Mouse (Mus musculus) liver, embryonic 13.5 days (tissue): Measurements from ENCODE around the gene Cxcl17. TPM values are rescaled to one million over a fixed set of nuclear protein-coding genes. Genes with fewer than 3 reads are reported as not detected.

Experiments
- ATAC-seq: fragments of 200-750 bp; cut with Nextera tagmentation; 2 replicates; pipeline ENCODE4 v1.8.0; 2017; ENCODE audit warnings: low read depth, mild to moderate bottlenecking, moderate number of reproducible peaks, moderate library complexity
- DNase-seq: peaks from one replicate; pipeline ENCODE4 v3.0.0; 2022
- H3K27ac ChIP-seq: fragments of 300-500 bp; sonication (generic); 2 replicates; pipeline ENCODE4 v1.5.1; 2015; ENCODE audit warnings: moderate library complexity, mild to moderate bottlenecking, inconsistent platforms
- H3K27me3 ChIP-seq: fragments of 300-500 bp; sonication (generic); 2 replicates; pipeline ENCODE4 v1.6.1; 2015; ENCODE audit warnings: mild to moderate bottlenecking, inconsistent platforms
- H3K36me3 ChIP-seq: fragments of 300-500 bp; sonication (generic); 2 replicates; pipeline ENCODE4 v1.6.1; 2015; ENCODE audit warnings: mild to moderate bottlenecking, inconsistent platforms
- H3K4me1 ChIP-seq: fragments of 300-500 bp; sonication (generic); replicated peaks from 2 replicates; pipeline ENCODE4 v1.6.1; 2015; ENCODE audit warnings: inconsistent platforms
- H3K4me2 ChIP-seq: fragments of 300-500 bp; sonication (generic); 2 replicates; pipeline ENCODE4 v1.6.1; 2015; ENCODE audit warnings: inconsistent platforms, mild to moderate bottlenecking, moderate library complexity
- H3K4me3 ChIP-seq: fragments of 300-500 bp; sonication (generic); replicated peaks from 2 replicates; pipeline ENCODE4 v1.5.1; 2015; ENCODE audit warnings: mild to moderate bottlenecking, inconsistent platforms
- H3K9ac ChIP-seq: fragments of 300-500 bp; sonication (generic); 2 replicates; pipeline ENCODE4 v1.6.1; 2015; ENCODE audit warnings: mild to moderate bottlenecking, inconsistent platforms
- H3K9me3 ChIP-seq: fragments of 300-500 bp; sonication (generic); replicated peaks from 2 replicates; pipeline ENCODE4 v1.6.1; 2016; ENCODE audit warnings: inconsistent platforms
- WGBS: fragments of 180-500 bp; shearing (Covaris S2); methylation state at CpG from one replicate; pipeline ENCODE4 v1.1.7; 2015; ENCODE audit not compliant: insufficient replicate concordance; 5-methylcytosine and 5-hydroxymethylcytosine counted together
- polyA plus RNA-seq: library from polyadenylated mRNA; unstranded; fragments of >200 nt; fragmentation: Nextera tagmentation; extraction: Ambion mirVana; gene quantifications from 2 replicates; pipeline ENCODE4 v1.2.1, GENCODE M21; 2015

The Cxcl17 gene
- polyA plus RNA-seq, 1 experiment from 2014 or later = not detected

- Histone ChIP-seq H3K9ac (no peak overlapping the region), H3K9me3 (no peaks in the 10 kb centered on the region), H3K36me3 (no peaks in the 10 kb centered on the region), H3K4me1 (no peaks in the 10 kb centered on the region), H3K4me2 (no peak overlapping the region), H3K4me3 (no peak overlapping the region), H3K27me3 (peaks cover 14% of the 10 kb centered on the region; the same call in 1 of the 2 replicates), H3K27ac (no peak overlapping the region)
- ATAC-seq = no peak
- no peak for DNase-seq
- WGBS = 67% methylated on average over 16 of the region's 16 CpGs
These were observed 9.7 kb upstream of the Cxcl17 start for GRCm38 (mm10) chr7:25422286-25422841.

GRCm38 (mm10) chr7:25419943-25420342 is 7.3 kb upstream of the Cxcl17 start:
- H3K36me3 ChIP-seq = no peaks in the 10 kb centered on the region
- no peak overlapping the region for H3K4me3 ChIP-seq
- 0 out of 2 replicates have a peak, but pooled peaks cover 3% of the 10 kb centered on the region for H3K4me1 ChIP-seq
- 64% methylated on average over 4 of the region's 4 CpGs for WGBS
- H3K27ac ChIP-seq = no peak overlapping the region
- no peak overlapping the region for H3K4me2 ChIP-seq
- H3K9me3 ChIP-seq = no peaks in the 10 kb centered on the region
- DNase-seq (no peak), ATAC-seq (no peak)
- H3K27me3 ChIP-seq = peaks cover 14% of the 10 kb centered on the region; the same call in 1 of the 2 replicates
- H3K9ac ChIP-seq = no peak overlapping the region

- DNase-seq = no peak
- H3K4me2 ChIP-seq = no peak overlapping the region
- no peak overlapping the region for H3K27ac ChIP-seq
- no peaks in the 10 kb centered on the region for H3K36me3 ChIP-seq
- no peak overlapping the region for H3K9ac ChIP-seq
- 0 out of 2 replicates have a peak, but pooled peaks cover 3% of the 10 kb centered on the region for H3K4me1 ChIP-seq
- H3K9me3 ChIP-seq = no peaks in the 10 kb centered on the region
- no peak for ATAC-seq
- H3K27me3 ChIP-seq = peaks cover 14% of the 10 kb centered on the region; the same call in 1 of the 2 replicates
- no peak overlapping the region for H3K4me3 ChIP-seq
- WGBS = 77% methylated on average over 8 of the region's 8 CpGs
These were observed 6.8 kb upstream of the Cxcl17 start for GRCm38 (mm10) chr7:25419536-25419935.

- Histone ChIP-seq H3K9me3 (no peaks in the 10 kb centered on the region), H3K27me3 (peaks cover 10% of the 10 kb centered on the region; the same call in 1 of the 2 replicates), H3K36me3 (no peaks in the 10 kb centered on the region), H3K4me3 (no peak overlapping the region), H3K27ac (no peak overlapping the region), H3K4me1 (0 out of 2 replicates have a peak, but pooled peaks cover 3% of the 10 kb centered on the region), H3K9ac (no peak overlapping the region), H3K4me2 (no peak overlapping the region)
- DNase-seq (no peak), ATAC-seq (no peak)
- WGBS = 54% methylated on average over 1 of the region's 1 CpGs
These were observed 4.9 kb upstream of the Cxcl17 start for GRCm38 (mm10) chr7:25417597-25417996.

GRCm38 (mm10) chr7:25411861-25412260 is 825 bp downstream of the Cxcl17 start:
- Histone ChIP-seq H3K4me1 (0 out of 2 replicates have a peak, but pooled peaks cover 3% of the 10 kb centered on the region), H3K4me3 (no peak overlapping the region), H3K9ac (no peak overlapping the region), H3K27me3 (no peaks in the 10 kb centered on the region), H3K36me3 (no peaks in the 10 kb centered on the region), H3K27ac (no peak overlapping the region), H3K9me3 (no peaks in the 10 kb centered on the region), H3K4me2 (no peak overlapping the region)
- ATAC-seq (no peak), DNase-seq (no peak)
- WGBS = 55% methylated on average over 3 of the region's 3 CpGs

GRCm38 (mm10) chr7:25410969-25411615 is 1.6 kb downstream of the Cxcl17 start:
- no peak for ATAC-seq
- 48% methylated on average over 1 of the region's 1 CpGs for WGBS
- no peak for DNase-seq
- no peak overlapping the region for H3K4me3 ChIP-seq
- H3K27ac ChIP-seq = no peak overlapping the region
- no peaks in the 10 kb centered on the region for H3K27me3 ChIP-seq
- no peak overlapping the region for H3K4me2 ChIP-seq
- H3K36me3 ChIP-seq = no peaks in the 10 kb centered on the region
- H3K9ac ChIP-seq = no peak overlapping the region
- no peaks in the 10 kb centered on the region for H3K9me3 ChIP-seq
- 0 out of 2 replicates have a peak, but pooled peaks cover 3% of the 10 kb centered on the region for H3K4me1 ChIP-seq

GRCm38 (mm10) chr7:25409114-25409760 is 3.4 kb downstream of the Cxcl17 start:
- Histone ChIP-seq H3K36me3 (no peaks in the 10 kb centered on the region), H3K27ac (no peak overlapping the region), H3K4me1 (no peaks in the 10 kb centered on the region), H3K9ac (no peak overlapping the region), H3K27me3 (no peaks in the 10 kb centered on the region), H3K9me3 (no peaks in the 10 kb centered on the region), H3K4me2 (no peak overlapping the region), H3K4me3 (no peak overlapping the region)
- WGBS = 33% methylated on average over 4 of the region's 4 CpGs
- ATAC-seq (no peak), DNase-seq (no peak)

GRCm38 (mm10) chr7:25406468-25406867 is 6.2 kb downstream of the Cxcl17 start:
- Histone ChIP-seq H3K4me3 (no peak overlapping the region), H3K9me3 (no peaks in the 10 kb centered on the region), H3K27me3 (no peaks in the 10 kb centered on the region), H3K4me1 (peaks cover 14% of the 10 kb centered on the region), H3K27ac (no peak overlapping the region), H3K4me2 (no peak overlapping the region), H3K9ac (no peak overlapping the region), H3K36me3 (no peaks in the 10 kb centered on the region)
- DNase-seq (no peak), ATAC-seq (no peak)
- 66% methylated on average over 7 of the region's 7 CpGs for whole genome bisulfite sequencing

GRCm38 (mm10) chr7:25402671-25403101 is 10.0 kb downstream of the Cxcl17 start:
- Histone ChIP-seq H3K9ac (no peak overlapping the region), H3K27ac (no peak overlapping the region), H3K4me3 (no peak overlapping the region), H3K4me2 (no peak overlapping the region), H3K36me3 (no peaks in the 10 kb centered on the region), H3K27me3 (no peaks in the 10 kb centered on the region), H3K9me3 (no peaks in the 10 kb centered on the region), H3K4me1 (peaks cover 14% of the 10 kb centered on the region)
- DNase-seq = peak; percentile 49
- peak; percentile 65 for ATAC-seq
- WGBS = 6% methylated on average over 2 of the region's 2 CpGs

GRCm38 (mm10) chr7:25401986-25402385 is 10.7 kb downstream of the Cxcl17 start:
- DNase-seq (no peak), ATAC-seq (no peak)
- H3K4me2 ChIP-seq = no peak overlapping the region
- no peak overlapping the region for H3K9ac ChIP-seq
- no peak overlapping the region for H3K4me3 ChIP-seq
- H3K27me3 ChIP-seq = no peaks in the 10 kb centered on the region
- H3K27ac ChIP-seq = no peak overlapping the region
- WGBS = 49% methylated on average over 5 of the region's 5 CpGs
- H3K36me3 ChIP-seq = no peaks in the 10 kb centered on the region
- no peaks in the 10 kb centered on the region for H3K9me3 ChIP-seq
- peaks cover 14% of the 10 kb centered on the region for H3K4me1 ChIP-seq

GRCm38 (mm10) chr7:25401551-25401950 is 11.1 kb downstream of the Cxcl17 start:
- 64% methylated on average over 2 of the region's 2 CpGs for WGBS

More at GRCm38 (mm10) chr7:25401551-25401950, 11.1 kb downstream of the Cxcl17 start:
- DNase-seq = no peak
- Histone ChIP-seq H3K9ac (no peak overlapping the region), H3K36me3 (no peaks in the 10 kb centered on the region), H3K4me1 (peaks cover 14% of the 10 kb centered on the region), H3K4me3 (no peak overlapping the region), H3K27me3 (no peaks in the 10 kb centered on the region), H3K27ac (no peak overlapping the region), H3K4me2 (no peak overlapping the region), H3K9me3 (no peaks in the 10 kb centered on the region)
- no peak for ATAC-seq
